Mouse (Mus musculus) liver, embryonic 14.5 days (tissue): ENCODE results near the gene 1500015O10Rik.

Source experiments
- CTCF ChIP-seq: IDR thresholded peaks from 2 replicates; pipeline ENCODE4 v1.5.1; 2016; ENCODE audit warnings: antibody characterized with exemption, low read depth, control low read depth
- EP300 ChIP-seq: IDR thresholded peaks from 2 replicates; pipeline ENCODE4 v1.6.1; 2016; ENCODE audit warnings: antibody characterized with exemption, low read depth

DNA sequence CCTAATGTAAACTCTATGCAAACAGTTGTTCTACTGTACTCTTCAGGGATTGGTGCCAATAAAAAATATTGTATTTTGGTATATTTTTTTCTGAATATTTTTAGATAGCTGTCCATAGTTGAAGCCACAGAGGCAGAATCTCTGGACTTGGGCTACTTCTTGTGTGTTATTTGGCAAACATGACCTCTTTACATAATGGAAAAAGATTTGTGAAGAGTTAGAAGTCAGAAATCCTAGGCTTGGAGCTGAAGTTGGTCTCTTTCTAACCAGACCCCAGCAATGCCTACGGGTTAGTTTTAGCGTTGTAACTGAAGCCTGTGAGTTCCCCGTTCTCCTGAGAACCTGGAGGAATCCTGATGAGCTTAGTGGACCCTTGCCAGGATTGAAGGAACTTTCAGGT is 36.3 kb upstream of the 1500015O10Rik start:
- TF ChIP-seq CTCF (no peak), EP300 (no peak)
